Mouse (Mus musculus) frontal cortex, postnatal 10 days (tissue): Measurements from ENCODE around the gene Prss50.
A peak's percentile ranks its signal among the peaks of the same experiment; 100 is the strongest.

Experiments
- DNase-seq, 2 experiments: peaks; one replicate each; pipeline ENCODE4 v3.0.0; 2022; ENCODE audit warnings: low spot score in 2 of 2, mixed read lengths in 1 of 2

The Prss50 gene

DNA sequence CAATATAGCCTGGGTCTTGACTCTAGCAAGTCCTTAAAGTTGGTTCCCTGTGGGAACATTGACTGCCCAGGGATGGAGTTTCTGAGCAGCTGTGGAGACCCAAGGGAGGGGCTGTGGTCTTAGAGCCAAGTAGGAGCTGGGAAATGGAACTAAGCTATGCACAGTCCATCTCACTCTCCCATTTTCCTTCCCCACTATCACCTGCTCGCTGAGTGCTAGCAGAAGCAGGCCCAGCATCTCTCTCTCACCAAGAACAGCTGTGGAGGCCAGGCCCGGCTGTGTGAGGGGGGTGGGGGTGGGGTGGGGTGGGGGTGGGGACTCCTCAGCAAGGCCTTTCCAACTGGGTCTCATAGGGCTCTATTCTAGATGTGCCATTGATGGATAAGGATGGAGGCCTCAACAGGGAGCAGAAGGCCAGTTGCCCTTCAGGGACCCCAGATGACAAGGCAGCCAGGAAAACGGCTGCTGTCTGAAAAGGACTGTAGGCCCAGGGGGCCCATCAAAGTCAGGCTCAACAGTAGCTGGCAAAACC is 17.0 kb downstream of the Prss50 start:
- no peak for DNase-seq

DNA sequence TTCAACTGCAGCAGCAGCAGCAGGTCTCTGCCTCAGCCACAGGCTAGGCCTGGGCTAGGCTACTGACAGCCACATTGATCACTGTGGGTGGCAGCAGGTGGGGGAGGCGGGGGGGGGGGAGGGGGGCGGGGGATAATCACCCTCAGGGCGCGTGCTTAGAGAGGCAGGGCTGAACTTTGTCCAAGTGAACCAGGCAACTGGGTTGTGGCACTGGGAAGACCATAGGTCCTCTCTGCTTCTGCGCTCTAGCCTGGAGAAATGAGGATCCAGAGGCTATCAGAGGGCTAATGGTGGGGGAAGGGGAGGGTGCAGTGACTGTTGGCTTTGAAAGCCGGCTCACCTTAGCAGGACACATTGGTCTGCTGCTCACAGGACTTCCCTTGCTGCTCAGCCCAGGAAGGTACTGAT is 17.5 kb downstream of the Prss50 start:
- no peak for DNase-seq

DNA sequence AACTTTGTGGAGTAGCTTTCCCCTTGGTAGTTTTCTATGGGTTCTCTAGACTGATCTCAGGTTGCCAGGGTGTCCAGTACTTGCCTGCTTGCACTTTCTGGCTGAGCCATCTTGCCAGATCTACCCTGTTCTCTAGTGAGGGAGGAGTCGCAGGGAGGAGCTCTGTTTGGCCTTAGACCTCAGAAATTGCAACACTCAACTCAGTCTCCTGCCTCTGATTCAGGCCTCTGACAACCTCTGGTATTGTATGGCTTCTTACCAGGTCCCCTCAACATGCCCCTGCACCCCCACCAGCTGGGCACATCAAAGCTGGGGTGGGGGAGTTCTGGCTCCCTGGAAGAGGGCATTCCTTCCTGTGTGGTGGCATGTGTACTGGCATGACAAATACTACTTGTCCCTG is 19.6 kb downstream of the Prss50 start:
- no peak for DNase-seq

DNA sequence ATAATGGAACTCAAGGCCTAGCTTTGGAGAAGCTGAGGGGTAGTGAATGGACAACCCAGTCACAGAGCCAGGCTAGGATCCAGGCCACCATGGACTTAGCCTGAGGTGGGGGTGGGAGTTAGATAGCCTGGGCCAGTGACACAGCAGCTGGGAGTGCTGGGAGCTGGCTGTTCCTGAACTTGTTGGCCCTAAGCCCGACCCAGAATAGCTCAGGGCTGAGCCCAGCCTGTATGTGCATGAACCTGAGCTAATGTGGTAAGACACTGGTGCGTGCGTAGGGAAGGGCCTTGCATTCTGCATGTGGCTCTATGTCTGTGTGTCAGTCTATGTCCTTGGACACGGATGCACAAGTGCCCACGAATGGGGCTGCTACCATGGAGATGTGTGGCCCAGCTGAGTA is 20.1 kb downstream of the Prss50 start:
- DNase-seq = no peak

DNA sequence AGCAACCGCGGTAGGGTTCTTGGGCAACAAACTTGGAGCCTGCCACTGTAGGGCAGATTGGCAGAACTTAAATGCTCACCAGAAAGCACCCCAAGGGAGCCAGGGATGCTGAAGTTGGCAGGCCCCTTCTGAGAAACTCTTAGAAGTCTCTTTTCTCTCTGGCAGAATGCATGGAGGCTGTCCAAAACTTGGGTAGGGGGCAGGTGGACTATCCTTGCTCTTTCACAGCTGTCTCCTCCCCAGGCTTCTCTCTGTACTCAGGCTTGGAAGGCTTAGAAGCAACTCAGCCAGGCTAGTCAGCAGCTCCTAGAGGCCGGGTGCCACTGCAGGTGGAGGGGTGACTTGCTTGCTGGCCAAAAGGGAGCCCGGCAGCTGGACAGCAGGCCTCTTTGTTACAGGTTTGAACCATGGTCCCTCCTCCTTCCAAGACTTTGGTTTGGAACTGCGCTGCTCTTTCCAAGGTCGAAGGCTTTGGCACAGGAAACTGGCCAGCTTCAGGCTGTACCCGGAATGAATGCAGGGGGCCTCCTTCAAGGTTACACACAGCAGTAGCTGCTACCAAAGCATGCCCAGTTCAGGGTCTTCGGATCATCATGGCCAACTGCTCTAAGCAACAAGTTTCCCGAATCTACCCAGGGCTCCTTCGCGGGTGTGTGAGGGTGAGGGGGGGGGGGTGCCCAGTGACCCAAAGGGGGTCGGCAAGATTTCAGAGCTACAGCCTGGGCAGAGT is 21.6 kb downstream of the Prss50 start, which contains the start of gene Als2cl:
TSS of gene Als2cl (plus strand) at position 680 of the 730 bp plus-strand sequence.
- peak; percentile 38 to 51 for DNase-seq

DNA sequence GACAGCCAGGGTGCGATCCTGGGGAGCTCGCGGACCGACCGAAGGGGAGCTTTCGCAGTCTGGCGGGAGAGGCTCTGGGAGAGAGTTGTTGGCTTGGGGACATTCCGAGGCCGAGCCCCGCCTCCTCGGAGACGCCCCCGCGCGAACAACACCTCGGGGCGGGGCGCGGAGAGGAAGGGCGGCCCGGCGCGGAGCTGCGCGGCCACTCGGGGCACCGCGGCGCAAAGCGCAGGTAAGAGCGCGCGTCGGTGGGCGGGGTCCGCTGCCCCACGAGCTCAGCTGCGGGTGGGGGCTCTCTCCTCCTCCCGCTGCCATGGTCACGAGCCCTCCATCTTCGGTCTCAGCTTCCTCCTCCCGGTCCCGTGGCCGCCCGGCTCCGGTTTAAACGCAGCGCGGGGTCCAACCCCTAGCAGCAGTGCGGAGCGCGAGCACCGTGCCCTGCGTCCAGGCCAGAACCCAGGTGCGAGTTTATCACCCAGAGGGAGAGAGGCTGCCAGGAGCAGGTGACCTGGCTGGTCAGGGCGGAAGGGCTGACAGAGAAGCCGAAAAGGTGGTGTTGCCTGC is 22.3 kb downstream of the Prss50 start, which contains the start of gene Tmie:
TSS of gene Tmie (minus strand) at position 116 of the 564 bp plus-strand sequence.
- DNase-seq = peak in 1 of 2 experiments; percentile 46

DNA sequence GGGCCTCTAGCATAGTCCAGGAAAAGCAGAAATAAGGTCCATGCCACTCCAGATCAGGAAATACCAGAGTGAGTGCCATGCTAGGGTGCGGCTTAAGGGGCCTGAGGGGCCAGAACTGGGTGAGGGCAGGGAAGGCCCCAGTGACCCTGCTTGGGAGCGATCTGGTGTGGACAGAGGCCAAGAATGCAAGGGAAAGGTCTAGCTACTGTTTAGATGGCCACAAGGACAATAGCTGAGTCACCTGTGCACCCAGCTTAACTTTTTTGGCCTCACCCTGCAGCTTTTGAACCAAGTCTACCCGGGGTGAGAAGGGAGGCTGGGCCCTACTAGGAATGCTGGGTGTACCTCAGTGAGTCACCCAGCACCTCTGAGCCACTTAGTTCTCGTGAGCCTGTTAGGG is 23.0 kb downstream of the Prss50 start:
- no peak for DNase-seq

DNA sequence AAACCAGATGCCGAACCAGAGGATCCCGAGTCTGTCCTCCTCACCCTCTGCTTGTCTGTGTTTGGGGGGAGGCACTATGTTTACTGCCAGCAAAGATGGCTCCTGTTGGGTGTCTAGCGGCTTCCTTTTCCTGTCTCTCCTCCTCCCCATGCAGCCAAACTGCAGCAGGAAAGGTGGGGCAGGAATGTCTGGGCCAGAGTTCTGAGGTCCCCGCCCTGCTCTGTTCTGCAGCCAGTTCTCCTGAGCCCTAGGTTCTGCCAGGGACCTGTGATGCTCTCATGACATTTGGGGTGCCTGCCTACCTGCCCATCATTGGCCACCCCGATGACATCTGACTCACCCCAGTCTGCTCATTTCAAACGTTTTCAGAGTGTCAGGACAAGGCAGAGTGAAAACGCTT is 24.2 kb downstream of the Prss50 start:
- DNase-seq = no peak

DNA sequence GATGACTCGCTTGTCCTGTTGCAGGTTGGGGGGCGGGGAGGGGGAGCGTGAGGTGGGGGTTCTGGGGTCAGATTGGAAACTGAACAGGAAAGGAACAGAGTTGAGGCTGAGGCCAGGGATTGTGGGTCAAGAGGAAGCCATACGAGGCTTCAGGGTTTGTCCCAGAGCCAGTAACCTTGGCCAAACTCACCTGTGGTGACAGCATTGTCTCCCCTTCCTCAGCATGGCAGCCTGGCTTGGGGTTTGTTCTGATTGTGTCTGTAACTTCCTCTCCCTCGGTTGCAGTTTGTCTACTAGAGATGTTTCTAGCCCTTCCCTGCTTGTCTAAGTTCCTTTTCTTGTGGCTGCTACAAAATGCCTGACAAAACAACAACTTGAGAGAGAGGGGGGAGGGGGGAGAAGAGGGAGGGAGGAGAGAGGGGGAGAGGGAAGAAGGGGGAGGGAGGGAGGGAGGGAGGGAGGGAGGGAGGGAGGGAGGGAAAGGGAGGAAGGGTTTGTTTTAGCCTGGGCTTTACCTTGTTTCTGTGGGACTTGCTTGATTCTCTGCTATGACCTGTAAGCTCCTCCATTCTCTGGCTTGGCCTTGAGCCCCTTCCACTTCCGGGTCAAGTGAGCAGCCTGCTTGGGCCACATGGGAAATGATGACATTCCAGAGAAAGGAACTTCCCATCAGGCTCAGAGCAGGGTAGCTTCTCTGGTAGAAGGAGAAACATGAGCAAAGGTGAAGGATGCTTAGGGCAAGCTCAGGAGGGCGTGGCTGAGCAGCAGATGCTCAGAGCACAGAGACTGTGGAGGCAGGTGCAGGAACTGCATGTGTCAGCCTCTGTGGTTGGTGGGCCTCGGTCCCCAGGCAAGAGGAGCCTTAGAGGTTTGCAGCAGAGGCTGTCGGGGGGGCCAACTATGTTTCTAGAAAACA is 29.9 kb downstream of the Prss50 start:
- no peak for DNase-seq

DNA sequence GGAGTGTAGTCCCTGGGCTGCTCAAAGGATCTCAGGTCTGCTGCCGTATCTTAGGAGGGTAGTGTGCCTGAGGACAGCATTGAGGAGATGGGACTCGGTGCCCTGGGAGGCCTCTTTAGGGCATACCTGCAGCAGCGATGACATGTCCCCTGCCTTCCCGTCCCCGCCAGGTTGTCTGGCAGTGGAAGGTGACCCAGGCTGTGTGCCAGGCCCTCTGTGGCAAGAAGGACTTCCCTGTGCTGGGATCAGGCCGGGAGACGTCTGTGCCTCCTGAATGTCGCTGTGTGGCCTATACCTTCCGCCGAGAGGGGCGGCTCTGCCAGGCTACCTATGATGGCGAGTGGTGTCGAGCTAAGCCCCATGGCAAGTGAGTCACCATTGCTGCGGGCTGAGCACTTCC is 31.2 kb downstream of the Prss50 start:
- DNase-seq = no peak

DNA sequence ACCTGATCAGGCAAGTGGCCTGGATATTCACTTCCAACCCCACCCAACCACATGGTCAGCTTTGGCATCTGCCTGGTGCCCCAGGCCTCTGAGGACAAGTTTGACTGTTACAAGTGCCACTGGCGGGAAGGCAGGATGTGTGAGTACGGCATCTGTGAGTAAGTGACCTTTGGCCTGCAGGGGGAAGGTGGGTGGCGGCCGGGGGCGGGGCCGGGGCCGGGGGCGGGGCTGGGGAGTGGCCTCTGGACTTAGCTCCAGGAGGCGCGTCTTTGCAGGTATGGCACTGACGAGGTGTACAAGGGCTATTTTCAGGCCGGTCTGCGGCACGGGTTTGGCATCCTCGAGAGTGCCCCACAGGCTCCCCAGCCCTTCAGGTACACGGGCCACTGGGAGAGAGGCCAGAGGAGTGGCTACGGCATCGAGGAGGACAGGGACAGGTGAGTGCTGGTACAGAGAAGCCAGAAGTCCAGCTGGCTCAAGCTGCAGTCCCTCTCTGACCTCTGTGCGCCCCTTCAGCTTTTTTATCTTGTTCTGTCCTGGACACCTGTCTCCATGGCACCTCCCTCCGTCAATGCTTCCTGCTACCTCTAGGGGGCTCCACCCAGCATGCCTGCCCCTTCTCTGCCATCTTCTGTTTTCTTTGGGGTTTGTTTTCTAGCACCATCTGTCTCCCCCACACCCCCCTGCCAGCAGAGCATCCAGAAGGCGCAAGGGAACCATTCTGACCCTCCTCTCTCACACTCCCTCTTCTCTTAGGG is 32.4 kb downstream of the Prss50 start:
- no peak for DNase-seq

DNA sequence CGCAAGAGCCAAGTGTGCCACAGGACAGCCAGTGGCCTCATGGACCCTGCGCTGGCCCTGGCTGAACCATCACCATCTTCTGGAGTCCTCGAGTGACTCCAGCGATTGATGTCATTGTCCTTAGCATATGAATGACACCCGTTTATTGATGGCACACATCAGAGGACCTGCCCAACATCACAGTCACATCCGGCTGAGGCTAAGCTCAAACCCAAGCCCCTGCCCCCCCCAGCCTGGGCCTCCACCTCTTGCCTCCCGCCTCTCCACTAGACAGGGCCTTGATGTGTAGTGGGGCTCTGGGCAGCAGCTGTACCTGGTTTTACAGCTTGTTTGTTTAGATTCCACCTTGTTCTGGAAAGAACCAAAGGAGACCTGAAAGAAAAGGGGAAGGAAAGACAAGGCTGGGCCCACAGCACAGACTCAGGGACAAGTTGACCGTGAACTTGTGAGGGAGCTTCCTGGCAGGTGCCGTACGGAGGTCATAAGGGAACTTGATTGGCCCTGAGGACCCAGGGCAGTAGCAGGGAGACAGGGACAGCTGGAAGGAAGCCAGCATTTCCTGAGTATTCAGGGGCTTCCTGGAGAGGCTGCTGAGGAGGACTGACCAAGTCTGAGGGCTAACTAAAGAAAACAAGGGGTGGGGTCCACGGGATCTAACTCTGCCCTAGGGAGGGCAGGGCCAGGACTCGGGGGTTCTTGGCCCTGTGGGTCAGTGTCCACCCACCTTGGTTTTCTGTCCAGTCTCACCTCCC is 33.5 kb downstream of the Prss50 start:
- DNase-seq = no peak

DNA sequence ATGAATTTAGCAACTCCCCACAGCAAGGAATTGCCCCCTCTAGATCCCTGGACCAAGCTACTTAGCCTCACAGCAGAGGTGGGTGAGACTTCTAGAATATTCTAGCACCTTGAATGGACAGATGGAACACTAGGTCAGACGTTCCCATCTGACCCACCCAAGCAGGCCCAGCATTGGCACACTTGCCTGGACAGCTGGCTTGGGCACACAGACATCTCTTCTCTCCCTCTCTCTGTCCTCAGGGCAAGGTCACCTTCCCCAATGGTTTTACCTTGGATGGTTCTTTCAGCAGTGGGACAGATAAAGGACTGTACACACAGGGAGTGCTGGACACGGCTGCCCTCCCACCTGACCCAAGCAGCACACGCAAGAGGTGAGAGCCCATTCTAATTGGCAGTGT is 34.8 kb downstream of the Prss50 start:
- no peak for DNase-seq

DNA sequence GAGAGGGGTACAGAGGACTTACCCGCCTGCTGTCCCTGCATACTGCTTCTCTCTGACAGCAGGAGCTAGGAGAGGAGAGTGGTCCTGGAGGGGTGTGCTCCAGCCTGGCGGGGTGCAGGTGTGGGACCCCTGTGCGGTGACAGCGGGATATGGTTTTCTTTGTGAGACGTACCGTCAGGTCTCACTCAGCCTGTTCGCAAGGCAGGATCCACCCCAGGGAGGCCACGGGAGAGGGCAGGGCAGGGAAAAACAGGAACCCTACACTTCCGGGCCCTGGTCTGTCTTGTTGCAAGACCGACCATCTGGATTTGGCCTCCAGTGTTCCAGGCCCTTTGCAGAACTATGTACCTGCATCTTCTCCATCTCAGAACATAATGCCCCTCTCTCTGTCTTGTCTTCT is 35.7 kb downstream of the Prss50 start:
- no peak for DNase-seq

DNA sequence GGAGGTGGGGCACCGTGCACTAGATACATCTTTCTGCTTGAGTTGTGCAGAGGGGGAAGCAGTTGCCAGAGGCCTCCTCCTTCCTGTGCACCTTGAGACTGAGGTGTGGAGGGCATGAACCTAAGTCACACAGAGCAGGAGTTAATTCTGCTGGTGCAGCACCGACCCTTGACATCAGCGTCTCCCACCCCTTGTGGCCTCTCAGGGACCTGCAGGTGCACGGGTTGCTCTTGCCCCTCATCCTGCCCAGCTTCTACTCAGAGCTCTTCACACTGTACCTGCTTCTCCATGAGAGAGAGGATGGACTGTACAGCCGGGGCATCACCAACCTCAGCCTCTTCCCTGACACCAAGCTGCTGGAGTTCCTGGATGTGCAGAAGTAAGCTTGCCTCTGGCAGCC is 37.7 kb downstream of the Prss50 start:
- DNase-seq = no peak

DNA sequence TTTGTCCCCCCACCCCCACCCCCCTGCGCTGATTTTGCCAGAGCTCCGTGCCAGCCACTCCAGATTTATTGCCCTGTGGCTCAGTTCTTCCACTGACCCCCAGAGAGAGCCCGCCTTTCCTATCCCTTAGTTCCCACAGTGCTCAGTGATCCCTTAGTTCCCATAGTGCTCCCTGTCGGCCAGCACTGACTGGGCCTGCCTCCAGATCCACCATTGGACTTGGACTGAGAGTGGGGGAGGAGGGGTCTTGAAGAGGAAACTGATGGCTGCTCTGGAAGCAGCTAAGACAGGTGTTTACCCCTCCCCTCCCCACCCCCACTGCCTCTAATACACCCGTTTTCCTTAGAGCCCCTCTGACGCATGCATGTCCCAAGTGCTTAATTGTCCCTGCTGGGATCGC is 38.2 kb downstream of the Prss50 start:
- DNase-seq = no peak

DNA sequence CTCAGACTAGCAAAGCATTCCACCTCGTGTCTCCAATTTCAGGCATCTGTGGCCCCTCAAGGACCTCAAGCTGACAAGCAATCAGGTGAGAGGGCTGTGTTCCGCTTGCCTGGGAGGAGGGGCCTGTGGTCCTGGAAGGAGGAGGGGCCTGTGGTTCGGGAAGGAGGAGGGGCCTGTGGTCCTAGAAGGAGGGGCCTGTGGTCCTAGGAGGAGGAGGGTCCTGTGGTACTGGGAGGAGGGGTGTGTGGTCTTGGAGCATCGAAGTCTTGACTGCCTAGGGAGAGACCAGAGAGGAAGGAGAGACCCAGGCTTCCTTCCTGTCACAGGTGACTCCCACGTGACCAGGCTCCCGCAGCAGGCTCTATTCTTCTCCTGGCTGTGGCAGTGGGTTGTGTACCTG is 38.8 kb downstream of the Prss50 start:
- no peak for DNase-seq

DNA sequence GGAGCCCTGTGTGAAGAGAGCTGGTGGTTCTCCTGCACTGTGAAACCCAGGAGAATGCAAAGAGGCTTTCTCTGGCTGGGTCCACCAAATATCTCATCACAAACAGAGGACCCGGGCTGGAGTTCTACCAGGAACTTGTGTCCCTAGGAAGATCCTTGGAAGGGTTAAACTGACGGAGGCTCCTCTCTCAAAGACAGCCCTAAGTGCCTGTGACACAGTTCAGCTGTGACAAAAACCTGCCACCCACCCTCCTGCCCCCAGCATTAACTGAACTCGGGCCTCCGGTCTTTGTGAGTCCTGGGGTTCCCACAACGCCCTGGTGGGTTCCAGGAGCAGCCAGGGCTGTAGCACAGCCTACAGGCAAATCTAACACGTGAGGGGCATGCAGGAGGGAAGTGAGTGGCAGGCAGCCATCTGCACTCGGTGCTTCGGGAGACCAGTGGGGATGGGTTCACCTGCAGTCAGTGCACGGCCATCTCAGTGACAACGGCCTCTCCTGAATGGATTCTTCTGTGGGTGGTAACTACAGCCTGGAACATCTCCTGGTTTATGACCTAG is 41.8 kb downstream of the Prss50 start:
- DNase-seq = no peak

DNA sequence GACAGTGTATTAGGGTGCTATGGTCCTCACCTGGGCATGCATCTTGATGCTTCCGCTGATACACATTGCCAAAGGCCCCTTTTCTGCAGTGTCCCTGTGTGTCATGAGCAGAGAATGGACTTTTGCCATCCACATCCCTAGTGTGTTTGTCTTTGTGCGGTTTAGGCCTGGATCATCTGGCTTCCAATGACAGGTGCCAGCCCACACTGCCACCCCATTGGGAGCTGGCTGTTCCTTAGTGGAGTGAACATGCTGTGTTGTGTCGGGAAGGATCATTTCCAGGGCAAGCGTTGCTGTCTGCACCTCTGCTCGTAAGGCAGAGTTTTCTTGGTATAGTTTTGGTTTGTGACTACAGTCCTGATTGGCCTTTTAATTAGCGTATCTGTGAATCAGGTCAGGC is 43.4 kb downstream of the Prss50 start:
- no peak for DNase-seq

DNA sequence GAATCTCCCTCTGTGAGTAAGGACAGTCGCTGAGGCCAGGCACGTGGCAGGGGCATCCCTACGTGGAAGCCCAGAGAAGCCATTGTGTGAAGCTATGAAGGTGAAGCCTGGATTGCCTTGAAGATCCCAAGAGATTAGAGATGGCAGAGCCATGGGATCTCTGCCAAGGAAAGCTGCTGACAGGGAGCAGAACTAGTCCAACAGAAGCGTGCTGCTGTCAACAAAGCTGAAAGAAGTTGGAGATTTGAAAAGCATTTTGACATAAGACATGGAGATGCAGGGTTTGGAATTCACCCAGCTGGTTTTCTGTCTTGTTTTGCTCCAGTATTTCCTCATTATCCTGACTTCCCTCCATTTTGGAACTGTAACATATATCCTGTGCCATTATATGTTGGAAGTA is 44.5 kb downstream of the Prss50 start:
- DNase-seq = no peak
